Mouse (Mus musculus): ENCODE results near the gene Acss1. TPM values are rescaled to one million over a fixed set of nuclear protein-coding genes. Genes with fewer than 3 reads are reported as not detected.

Acss1 gene
- polyA plus RNA-seq, 1 experiment = 33.4 TPM

- DNase-seq (ENCODE audit: low read depth) = no peak
These were observed 98.3 kb downstream of the Acss1 start, which contains the start of gene Cst7 for GRCm38 (mm10) chr2:150569847-150570590. TSS of gene Cst7 (plus strand) at chr2:150570415.

Other genes with a start within 250 kb of the Acss1 start
- 0.41 and 0.43 TPM in 2 replicates for gene Zfp442, start 217.0 kb downstream of the Acss1 start, polyA plus RNA-seq (2012; rRNA removed)
- gene Zfp345, start 183.4 kb downstream of the Acss1 start, polyA plus RNA-seq (2012; rRNA removed) = not detected in 2 replicates
- gene Cst7, start 98.1 kb downstream of the Acss1 start, polyA plus RNA-seq (2012; rRNA removed) = 0.47 TPM in 2 replicates
- gene Apmap, start 59.9 kb downstream of the Acss1 start, polyA plus RNA-seq (2012; rRNA removed) = 132 and 182 TPM in 2 replicates
- gene Vsx1, start 20.9 kb upstream of the Acss1 start, polyA plus RNA-seq (2012; rRNA removed) = not detected in 2 replicates
- 55.0 and 56.2 TPM in 2 replicates for gene Entpd6, start 80.5 kb upstream of the Acss1 start, polyA plus RNA-seq (2012; rRNA removed)
- gene Pygb, start 118.2 kb upstream of the Acss1 start, polyA plus RNA-seq (2012; rRNA removed) = 110 and 124 TPM in 2 replicates
- 216 and 225 TPM in 2 replicates for gene Abhd12, start 236.2 kb upstream of the Acss1 start, polyA plus RNA-seq (2012; rRNA removed)
- 1.2 and 1.7 TPM in 2 replicates for gene Gins1, start 236.9 kb upstream of the Acss1 start, polyA plus RNA-seq (2012; rRNA removed)

All from gonadal fat pad, adult 2 months (tissue).